Mouse (Mus musculus): Measurements from ENCODE around the gene Opa1. TPM values are rescaled to one million over a fixed set of nuclear protein-coding genes. Genes with fewer than 3 reads are reported as not detected.

The Opa1 gene
- total RNA-seq, 2 experiments from 2014 or later: 79.6 to 87.3 TPM

- no peak for DNase-seq
- intact Hi-C loops (cut with DNase I): no loop called here
Observed at GRCm38 (mm10) chr16:29686141-29686540, 107.0 kb downstream of the Opa1 start.

GRCm38 (mm10) chr16:29687987-29688885, 109.1 kb downstream of the Opa1 start:
- intact Hi-C loops (cut with DNase I): no loop called here
- no peak for DNase-seq

GRCm38 (mm10) chr16:29689187-29689819, 110.2 kb downstream of the Opa1 start:
- intact Hi-C loops (cut with DNase I): no loop called here
- DNase-seq: no peak

GRCm38 (mm10) chr16:29693025-29693682, 114.0 kb downstream of the Opa1 start:
- no peak for DNase-seq
- intact Hi-C loops (cut with DNase I): no loop called here

- DNase-seq: no peak
- intact Hi-C loops (cut with DNase I): no loop called here
Observed at GRCm38 (mm10) chr16:29693791-29694419, 114.8 kb downstream of the Opa1 start.

- no peak for DNase-seq
- intact Hi-C loops (cut with DNase I): no loop called here
Observed at GRCm38 (mm10) chr16:29694420-29694959, 115.4 kb downstream of the Opa1 start.

Other genes with a start within 250 kb of the Opa1 start
- gene Atp13a5, start 200.6 kb upstream of the Opa1 start, total RNA-seq (2021): 1 to 10 TPM; 4.2 to 9.3 TPM
- not detected for gene Atp13a4, start 34.5 kb upstream of the Opa1 start, total RNA-seq (2021)